Mouse (Mus musculus) embryonic facial prominence, embryonic 15.5 days (tissue): ENCODE results near the gene Cep70. TPM values are rescaled to one million over a fixed set of nuclear protein-coding genes. Genes with fewer than 3 reads are reported as not detected.

Source experiments
- polyA plus RNA-seq: library from polyadenylated mRNA; unstranded; fragments of >200 nt; fragmentation: Nextera tagmentation; extraction: Ambion mirVana; gene quantifications from 2 replicates; pipeline ENCODE4 v1.2.1, GENCODE M21; 2015

Gene Cep70
- polyA plus RNA-seq, 1 experiment from 2014 or later = 29.4 TPM

Other genes with a start within 250 kb of the Cep70 start
- not detected in 2 replicates for gene Gm1123, start 207.7 kb upstream of the Cep70 start, polyA plus RNA-seq
- gene Pik3cb, start 102.7 kb upstream of the Cep70 start, polyA plus RNA-seq = 1.3 and 1.6 TPM in 2 replicates
- not detected in 2 replicates for gene Faiml, start 6.1 kb upstream of the Cep70 start, polyA plus RNA-seq
- gene Esyt3, start 115.2 kb downstream of the Cep70 start, polyA plus RNA-seq = 1.7 and 2.5 TPM in 2 replicates
- 25.2 and 25.4 TPM in 2 replicates for gene Mras, start 194.0 kb downstream of the Cep70 start, polyA plus RNA-seq
- 6.2 and 11.2 TPM in 2 replicates for gene Nme9, start 208.1 kb downstream of the Cep70 start, polyA plus RNA-seq